Mouse (Mus musculus) liver, embryonic 14.5 days (tissue): ENCODE results near the gene Efcab1. TPM values are rescaled to one million over a fixed set of nuclear protein-coding genes. Genes with fewer than 3 reads are reported as not detected.
"Not testable (repeated sequence)": the region's sequence is repeated elsewhere in the genome, so short reads cannot be mapped to it uniquely, and the experiment has no call there.

Experiments
- ATAC-seq: fragments of 200-750 bp; cut with Nextera tagmentation; 2 replicates; pipeline ENCODE4 v1.8.0; 2017; ENCODE audit warnings: moderate number of reproducible peaks, mild to moderate bottlenecking, moderate library complexity; ENCODE audit not compliant: insufficient read depth
- DNase-seq, 3 experiments: peaks; one replicate each; pipeline ENCODE4 v3.0.0-alpha.2; 2012 to 2013; ENCODE audit warnings: low read depth in 3 of 3, low spot score in 3 of 3
- H3K27ac ChIP-seq: fragments of 300-500 bp; sonication (generic); 2 replicates; pipeline ENCODE4 v1.5.1; 2014; ENCODE audit warnings: moderate library complexity, mild to moderate bottlenecking, control low read depth, inconsistent platforms
- H3K27me3 ChIP-seq: fragments of 300-500 bp; sonication (generic); 2 replicates; pipeline ENCODE4 v1.6.1; 2014; ENCODE audit warnings: mild to moderate bottlenecking, low read length, moderate library complexity; ENCODE audit not compliant: control insufficient read depth, insufficient read depth
- H3K36me3 ChIP-seq: fragments of 300-500 bp; sonication (generic); replicated peaks from 2 replicates; pipeline ENCODE4 v1.6.1; 2014; ENCODE audit warnings: low read depth; ENCODE audit not compliant: control insufficient read depth, insufficient read depth
- H3K4me1 ChIP-seq, 2 experiments: fragments of 200-500 bp in 1 of 2; fragments of 300-500 bp in 1 of 2; sonication (generic) in 1 of 2; replicated peaks; 2 replicates each; pipeline ENCODE4 v1.6.1; 2012 to 2014; ENCODE audit warnings: antibody characterized with exemption in 1 of 2, inconsistent platforms in 1 of 2, low read length in 1 of 2; ENCODE audit not compliant: control insufficient read depth in 2 of 2, insufficient read depth in 2 of 2
- H3K4me2 ChIP-seq: fragments of 300-500 bp; sonication (generic); 2 replicates; pipeline ENCODE4 v1.6.1; 2014; ENCODE audit warnings: low read depth, mild to moderate bottlenecking, control low read depth, moderate library complexity
- H3K4me3 ChIP-seq, 2 experiments: fragments of 200-500 bp in 1 of 2; fragments of 300-500 bp in 1 of 2; sonication (generic) in 1 of 2; 2 replicates each; pipeline ENCODE4 v1.5.1; 2012 to 2014; ENCODE audit warnings: low read depth in 2 of 2, low read length in 2 of 2, mild to moderate bottlenecking in 2 of 2, control low read depth in 1 of 2, inconsistent platforms in 1 of 2, moderate library complexity in 1 of 2; ENCODE audit not compliant: insufficient read depth in 1 of 2
- H3K9ac ChIP-seq: fragments of 300-500 bp; sonication (generic); replicated peaks from 2 replicates; pipeline ENCODE4 v1.6.1; 2014; ENCODE audit warnings: mild to moderate bottlenecking, control low read depth, moderate library complexity
- H3K9me3 ChIP-seq: fragments of 300-500 bp; sonication (generic); 2 replicates; pipeline ENCODE4 v1.6.1; 2016; ENCODE audit warnings: low read length, mixed read lengths; ENCODE audit not compliant: control insufficient read depth
- CTCF ChIP-seq: IDR thresholded peaks from 2 replicates; pipeline ENCODE4 v1.5.1; 2016; ENCODE audit warnings: antibody characterized with exemption, low read depth, control low read depth
- EP300 ChIP-seq: IDR thresholded peaks from 2 replicates; pipeline ENCODE4 v1.6.1; 2016; ENCODE audit warnings: antibody characterized with exemption, low read depth
- WGBS: fragments of 180-500 bp; shearing (Covaris S2); extraction: QIAGEN DNeasy Blood & Tissue Kit; methylation state at CpG from one replicate; pipeline ENCODE4 v1.1.7; 2014; ENCODE audit not compliant: insufficient replicate concordance; 5-methylcytosine and 5-hydroxymethylcytosine counted together
- polyA plus RNA-seq, 2 experiments: library from polyadenylated mRNA; depleted of rRNA in 1 of 2; stranded (reverse) in 1 of 2; unstranded in 1 of 2; fragments of >200 nt; fragmentation: Nextera tagmentation in 1 of 2; extraction: Ambion mirVana in 1 of 2; gene quantifications; 2 replicates each; pipeline versions ENCODE4 v1.2.1 to v1.2.3; 2012 to 2014

The Efcab1 gene
- polyA plus RNA-seq, 2 experiments, result 0.07 to 0.08 TPM

DNA sequence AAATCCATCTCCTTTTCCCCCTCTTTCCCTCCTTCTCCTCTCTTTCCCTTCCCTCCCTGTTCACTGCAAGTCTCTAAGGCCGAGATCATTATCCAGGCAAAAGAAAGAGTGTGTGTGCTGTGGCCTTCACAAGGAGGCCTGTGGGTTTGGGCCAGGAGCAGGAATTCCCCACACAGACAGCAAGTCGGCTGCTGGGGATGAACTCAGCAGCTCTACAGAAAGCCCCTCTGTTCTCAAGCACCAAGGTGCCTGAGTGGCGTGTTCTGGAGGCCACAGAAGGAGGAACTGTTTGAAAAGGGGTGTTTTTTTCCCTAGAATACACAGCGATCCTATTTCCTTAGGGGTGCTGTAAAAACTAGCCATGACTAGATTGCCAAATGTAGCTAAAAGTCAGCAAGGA, 12.5 kb upstream of the Efcab1 start:
- Histone ChIP-seq H3K4me2 (no peak overlapping the region), H3K9ac (no peak overlapping the region), H3K4me3 (no peak overlapping the region), H3K36me3 (no peaks in the 10 kb centered on the region), H3K27me3 (no peaks in the 10 kb centered on the region), H3K27ac (no peak overlapping the region), H3K4me1 (no peaks in the 10 kb centered on the region), H3K9me3 (no peaks in the 10 kb centered on the region)
- DNase-seq, result no peak
- WGBS, result 34% methylated on average over 4 of the region's 4 CpGs
- no peak for ATAC-seq
- TF ChIP-seq CTCF, result no peak
- no peak for TF ChIP-seq EP300

- TF ChIP-seq EP300 (no peak), CTCF (no peak)
- Histone ChIP-seq H3K9ac (no peak overlapping the region), H3K4me3 (no peak overlapping the region), H3K9me3 (no peaks in the 10 kb centered on the region), H3K27me3 (no peaks in the 10 kb centered on the region), H3K36me3 (no peaks in the 10 kb centered on the region), H3K4me1 (no peaks in the 10 kb centered on the region), H3K27ac (no peak overlapping the region), H3K4me2 (no peak overlapping the region)
- 68% methylated on average over 1 of the region's 1 CpGs for WGBS
- DNase-seq (no peak), ATAC-seq (no peak)
Measured at GRCm38 (mm10) chr16:14894713-14895112, 11.7 kb upstream of the Efcab1 start.

DNA sequence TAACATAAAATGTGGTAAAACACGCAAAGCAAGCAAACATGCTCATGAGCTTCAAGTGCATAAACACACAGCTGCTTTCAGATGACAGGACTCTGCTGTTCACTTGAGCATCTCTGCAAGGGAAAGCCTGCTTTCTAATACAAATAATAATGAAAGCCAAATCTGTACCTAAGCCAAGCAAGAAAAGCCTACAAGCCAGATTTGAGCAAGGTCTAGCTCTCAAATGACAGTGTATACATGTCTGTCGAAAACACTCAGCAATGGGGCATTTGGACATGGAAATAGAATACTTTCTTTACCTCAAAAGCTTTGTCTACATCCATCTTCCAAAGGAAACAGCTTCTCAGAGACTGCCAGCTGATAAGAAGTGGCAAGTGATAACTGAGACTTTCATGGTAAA, 10.9 kb upstream of the Efcab1 start:
- Histone ChIP-seq H3K27me3 (no peaks in the 10 kb centered on the region), H3K27ac (no peak overlapping the region), H3K4me3 (no peak overlapping the region), H3K9ac (no peak overlapping the region), H3K4me1 (no peaks in the 10 kb centered on the region), H3K36me3 (no peaks in the 10 kb centered on the region), H3K9me3 (no peaks in the 10 kb centered on the region), H3K4me2 (no peak overlapping the region)
- ATAC-seq (no peak), DNase-seq (no peak)
- 30% methylated on average over 2 of the region's 2 CpGs for WGBS
- no peak for TF ChIP-seq CTCF
- TF ChIP-seq EP300, result no peak

DNA sequence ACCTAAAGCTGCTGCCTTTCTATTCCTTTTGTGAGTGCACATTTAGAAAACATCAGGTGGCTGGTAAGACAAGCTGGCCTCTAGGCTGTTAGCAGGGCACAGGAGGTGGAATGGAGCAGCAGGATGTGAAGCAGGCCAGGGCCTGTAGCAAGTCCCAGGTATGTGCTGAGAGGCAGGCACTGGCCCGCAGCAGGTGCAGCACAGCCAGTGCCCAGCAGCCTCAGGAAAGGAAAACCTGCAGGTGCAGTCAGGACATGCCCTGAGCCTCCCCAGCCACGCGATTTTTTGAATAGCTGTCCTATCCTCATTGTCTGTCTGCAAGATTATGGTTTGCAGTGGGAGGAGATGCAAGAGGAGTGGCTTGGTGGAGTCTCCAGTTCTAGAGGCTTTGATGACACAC, 24.3 kb downstream of the Efcab1 start:
- not testable (repeated sequence) for H3K9me3 ChIP-seq, H3K4me3 ChIP-seq, H3K4me2 ChIP-seq, H3K27me3 ChIP-seq, H3K4me1 ChIP-seq, H3K9ac ChIP-seq, H3K36me3 ChIP-seq, DNase-seq, ATAC-seq, H3K27ac ChIP-seq
- 59% methylated on average over 3 of the region's 3 CpGs for WGBS

DNA sequence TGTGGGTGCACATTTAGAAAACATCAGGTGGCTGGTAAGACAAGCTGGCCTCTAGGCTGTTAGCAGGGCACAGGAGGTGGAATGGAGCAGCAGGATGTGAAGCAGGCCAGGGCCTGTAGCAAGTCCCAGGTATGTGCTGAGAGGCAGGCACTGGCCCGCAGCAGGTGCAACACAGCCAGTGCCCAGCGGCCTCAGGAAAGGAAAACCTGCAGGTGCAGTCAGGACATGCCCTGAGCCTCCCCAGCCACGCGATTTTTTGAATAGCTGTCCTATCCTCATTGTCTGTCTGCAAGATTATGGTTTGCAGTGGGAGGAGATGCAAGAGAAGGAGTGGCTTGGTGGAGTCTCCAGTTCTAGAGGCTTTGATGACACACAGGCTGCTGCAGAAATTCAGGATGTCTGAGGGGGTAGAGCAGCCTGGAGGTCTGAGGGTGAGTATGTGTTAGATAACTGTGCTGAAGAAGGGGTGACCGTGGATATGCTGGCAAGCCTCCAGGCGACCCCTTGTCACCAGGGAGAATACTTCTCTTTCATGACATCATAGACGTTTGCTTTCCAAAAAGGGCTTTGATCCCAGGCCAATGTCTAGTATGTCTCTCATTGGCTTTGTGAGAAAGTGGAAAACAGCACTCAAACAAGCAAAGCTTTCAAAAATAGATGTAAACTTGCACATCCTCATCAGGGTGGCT, 30.2 kb downstream of the Efcab1 start:
- H3K27ac ChIP-seq, H3K9me3 ChIP-seq, H3K36me3 ChIP-seq, H3K4me3 ChIP-seq, H3K4me2 ChIP-seq, H3K4me1 ChIP-seq, ATAC-seq, DNase-seq, H3K27me3 ChIP-seq, H3K9ac ChIP-seq: not testable (repeated sequence)
- 36% methylated on average over 7 of the region's 7 CpGs for WGBS
